Mouse (Mus musculus): ENCODE data around the gene Schip1.

- TF ChIP-seq POLR2A (IDR thresholded peaks at IDR 0.05; ENCODE audit: borderline replicate concordance, extremely low read depth, low read depth, low read length) (no peak), CTCF (IDR thresholded peaks at IDR 0.05; ENCODE audit: insufficient read depth, low read length) (no peak)
Observed at GRCm38 (mm10) chr3:68271881-68272280, 207.3 kb downstream of the Schip1 start.

All from lung, adult 2 months (tissue).